ENCODE assay signal across 8 mouse cellular contexts in the genomic region with DNA sequence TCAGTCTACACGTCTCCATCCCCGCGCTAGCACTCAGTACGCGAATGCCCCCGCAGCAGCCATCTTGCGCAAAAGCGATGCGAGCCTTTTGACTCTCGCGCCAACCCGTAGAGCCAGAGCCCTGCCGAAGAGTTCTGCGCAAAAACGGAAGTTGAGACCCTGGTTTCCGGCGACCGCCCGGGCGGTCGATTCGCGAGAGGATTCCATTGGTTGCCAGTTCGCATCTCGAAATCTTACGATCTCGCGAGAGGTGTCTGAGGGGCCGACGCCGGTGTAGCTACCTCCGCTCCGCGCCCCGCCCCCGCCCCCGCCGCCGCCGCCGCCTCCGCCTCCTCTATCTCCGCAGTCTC. TPM values are rescaled to one million over a fixed set of nuclear protein-coding genes. Genes with fewer than 3 reads are reported as not detected.
DNase-seq lines count a peak whose midpoint lies in the region; ATAC-seq lines count a peak whose summit lies in the region.

Dido1 (minus strand) TSS at position 77 of the 350 bp plus-strand sequence.
Gid8 (plus strand) TSS at position 195 of the 350 bp plus-strand sequence.

- peaks cover 18% of the 10 kb centered on the region for H3K36me3 ChIP-seq in hindbrain, embryonic 12.5 days

- H3K4me1 ChIP-seq in hindbrain, embryonic 12.5 days = peaks cover 20% of the 10 kb centered on the region

- ATAC-seq in hindbrain, embryonic 12.5 days (ENCODE audit: low FRiP score) = peak; percentile 95

- peak within 1 kb of the TSS; percentile 91 for H3K4me3 ChIP-seq in hindbrain, embryonic 12.5 days

- no peaks in the 10 kb centered on the region for H3K27me3 ChIP-seq in hindbrain, embryonic 12.5 days

- under 1% methylated on average over 43 of the region's 43 CpGs for WGBS in hindbrain, embryonic 12.5 days

- H3K27ac ChIP-seq in hindbrain, embryonic 12.5 days = peak within 1 kb of the TSS; percentile 90

- peak; percentile 98 for DNase-seq in NIH3T3 (ENCODE audit: low read depth)
- DNase-seq in cerebellum, postnatal 10 days = peak; percentile 98
- DNase-seq in frontal cortex, postnatal 10 days (ENCODE audit: low spot score in 2 of 2) = peak; percentile 89 to 94
- peak; percentile 95 to 97 for DNase-seq in layer of hippocampus, postnatal 14 days (ENCODE audit: low spot score in 2 of 2)
- peak; percentile 96 for DNase-seq in lung, postnatal 14 days
- DNase-seq in retina, adult 2 months (ENCODE audit: low read depth, low spot score) = peak; percentile 96
- DNase-seq in thymus, postnatal 36 days = peak; percentile 93 to 96

- H3K9me3 ChIP-seq in hindbrain, embryonic 12.5 days (replicated peaks) = no peaks in the 10 kb centered on the region

- H3K4me2 ChIP-seq in hindbrain, embryonic 12.5 days (replicated peaks) = peak within 1 kb of the TSS; percentile 89

- peak within 1 kb of the TSS; percentile 98 for H3K9ac ChIP-seq in hindbrain, embryonic 12.5 days

RNA-seq across cellular contexts. Expression of gene Dido1, which starts in this region (rescaled TPM):
- polyA plus RNA-seq in hindbrain, embryonic 12.5 days (2016; fragmentation: Nextera tagmentation; extraction: Ambion mirVana) = 37.2 and 42.1 TPM in 2 replicates
- total RNA-seq in layer of hippocampus, postnatal 14 days (2021) = 10 to 100 TPM; 54.2 to 56.9 TPM

RNA-seq across cellular contexts. Expression of gene Gid8, which starts in this region (rescaled TPM):
- 54.8 and 57.3 TPM in 2 replicates for polyA plus RNA-seq in hindbrain, embryonic 12.5 days (2016; fragmentation: Nextera tagmentation; extraction: Ambion mirVana)
- 10 to 100 TPM; 60.5 to 62.0 TPM for total RNA-seq in layer of hippocampus, postnatal 14 days (2021)

Comparison
In these comparisons a context has a peak if more than half of its experiments do, and no peak if none do; other contexts are left out.
1. Peak in every context shown above with its lines: DNase-seq, ATAC-seq, H3K4me3 ChIP-seq and H3K27ac ChIP-seq.